Mouse (Mus musculus): ENCODE results near the gene Adat3. TPM values are rescaled to one million over a fixed set of nuclear protein-coding genes. Genes with fewer than 3 reads are reported as not detected.

The Adat3 gene
- polyA plus RNA-seq (2015; fragmentation: Nextera tagmentation; extraction: Ambion mirVana): 1.7 and 4.1 TPM in 2 replicates

DNA sequence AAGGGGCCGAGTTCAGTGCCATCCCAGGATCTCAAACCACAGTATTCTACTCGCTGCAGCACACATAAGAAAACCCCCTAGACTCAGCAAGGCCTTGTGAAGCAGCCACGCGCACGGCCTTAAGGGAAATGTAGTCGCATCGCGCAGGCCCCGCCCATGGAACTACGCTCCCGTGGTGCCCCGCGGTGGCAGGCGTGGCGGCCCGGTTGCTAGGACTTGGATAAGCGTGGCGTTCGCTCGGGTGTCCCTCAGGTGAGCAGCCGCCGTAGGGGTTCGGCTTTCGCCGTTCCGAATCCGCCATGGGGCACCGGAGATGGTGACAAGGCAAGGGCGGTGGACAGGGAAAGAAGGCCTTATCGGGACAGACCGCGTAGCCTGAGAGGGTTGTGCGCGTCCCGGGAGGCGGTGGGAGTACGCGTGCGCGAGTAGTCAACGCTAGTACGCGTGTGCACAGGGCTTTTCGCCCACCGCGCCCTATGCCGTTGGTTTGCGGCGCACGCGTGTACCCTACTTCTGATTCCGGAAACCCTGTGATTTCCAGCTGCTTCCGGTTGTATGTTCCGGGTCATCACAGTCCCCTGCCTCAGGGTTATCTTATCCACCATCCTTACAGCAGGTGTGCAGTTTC lies at the start of gene Adat3, which contains the start of gene Scamp4:
Gene Adat3 (plus strand): TSS at position 183 of the 628 bp plus-strand sequence.
Gene Scamp4 (plus strand): TSS at position 175 of the 628 bp plus-strand sequence.

DNA sequence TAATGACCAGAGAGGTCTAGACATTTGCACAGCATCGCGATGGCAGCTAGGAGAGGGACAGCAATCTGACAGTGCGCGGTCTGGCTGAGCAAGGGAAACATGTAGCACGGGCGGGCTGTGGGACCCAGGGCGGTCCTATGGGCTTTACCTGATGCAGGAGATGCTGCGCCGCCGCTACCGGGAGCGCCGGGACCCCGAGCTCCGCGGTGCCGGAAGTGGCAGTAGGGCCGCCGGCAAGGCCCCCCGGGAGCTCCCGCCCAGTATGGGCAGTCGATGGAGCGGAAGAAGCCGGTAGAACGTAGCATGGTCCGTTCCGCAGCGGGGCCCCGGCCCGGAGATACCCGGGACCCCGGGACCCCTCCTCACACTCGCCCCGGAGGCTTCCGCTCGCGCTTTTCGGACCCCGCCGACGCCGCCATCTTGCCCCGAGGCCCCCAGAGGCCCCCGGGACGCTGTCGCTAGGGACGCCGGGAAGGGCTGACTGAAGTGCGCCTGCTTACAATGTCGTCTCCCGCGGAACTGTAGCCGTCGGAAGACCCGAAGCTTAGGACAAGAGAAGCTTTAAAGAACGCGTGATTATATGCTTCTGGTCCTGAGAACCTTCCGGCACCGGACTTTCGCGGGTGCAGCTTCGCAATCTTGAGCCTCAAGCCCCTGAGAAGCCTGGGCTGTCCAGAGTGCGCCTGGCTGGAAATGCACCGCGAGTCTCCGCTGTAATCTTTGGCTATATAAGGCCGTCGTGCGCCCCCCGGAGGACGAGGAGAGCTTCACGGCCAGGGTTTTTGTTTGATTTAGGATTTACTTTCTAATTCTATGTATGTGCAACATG lies 41.4 kb upstream of the Adat3 start, which contains the start of gene Rexo1:
Gene Rexo1 (minus strand): TSS at position 445 of the 829 bp plus-strand sequence.

DNA sequence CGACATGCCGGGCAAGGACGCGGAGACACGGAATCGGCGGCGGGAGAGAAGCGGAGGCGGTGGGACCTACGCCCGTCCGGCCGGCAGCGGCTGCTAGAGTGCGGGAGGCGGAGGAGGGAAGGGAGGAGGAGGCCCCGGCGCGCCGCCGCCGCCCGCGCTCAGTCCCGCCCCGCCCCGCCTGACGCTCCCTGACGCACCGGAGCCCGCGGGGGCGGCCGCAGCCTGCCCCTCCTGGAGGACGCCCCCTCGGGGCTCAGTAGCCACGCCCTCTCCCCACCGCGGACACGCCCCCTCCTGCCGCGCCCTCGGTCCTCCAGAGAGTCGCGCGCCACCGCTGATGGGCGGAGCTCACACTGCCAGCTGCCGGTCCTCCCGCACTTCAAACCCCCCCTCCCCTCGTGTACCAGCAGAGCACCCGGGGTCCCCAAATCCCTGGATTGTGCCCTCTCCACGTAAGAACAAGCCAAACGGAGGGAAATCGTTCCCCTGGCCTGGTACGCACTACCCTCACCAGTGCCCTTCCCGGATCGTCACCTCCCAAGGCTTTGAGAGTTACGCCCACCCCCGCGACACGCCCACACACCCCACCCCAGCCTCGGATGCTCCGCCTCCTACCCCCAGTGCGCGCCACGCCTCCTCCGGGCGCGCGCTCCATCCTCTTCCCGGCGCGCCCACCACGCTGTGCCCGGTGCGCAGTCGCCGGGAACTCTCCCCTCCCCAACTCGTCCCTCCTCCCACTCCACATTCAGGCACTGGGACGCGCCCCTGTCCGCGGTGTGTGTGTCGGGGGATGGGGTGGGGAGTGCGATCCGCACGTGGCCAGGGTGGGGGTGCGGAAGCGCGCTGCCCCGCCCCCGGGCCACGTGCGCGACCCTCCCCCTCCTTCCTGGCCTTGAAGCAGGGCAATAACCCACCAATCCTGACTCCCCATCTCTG lies 25.2 kb upstream of the Adat3 start, which contains the start of gene Klf16:
Gene Klf16 (minus strand): TSS at position 127 of the 936 bp plus-strand sequence.

DNA sequence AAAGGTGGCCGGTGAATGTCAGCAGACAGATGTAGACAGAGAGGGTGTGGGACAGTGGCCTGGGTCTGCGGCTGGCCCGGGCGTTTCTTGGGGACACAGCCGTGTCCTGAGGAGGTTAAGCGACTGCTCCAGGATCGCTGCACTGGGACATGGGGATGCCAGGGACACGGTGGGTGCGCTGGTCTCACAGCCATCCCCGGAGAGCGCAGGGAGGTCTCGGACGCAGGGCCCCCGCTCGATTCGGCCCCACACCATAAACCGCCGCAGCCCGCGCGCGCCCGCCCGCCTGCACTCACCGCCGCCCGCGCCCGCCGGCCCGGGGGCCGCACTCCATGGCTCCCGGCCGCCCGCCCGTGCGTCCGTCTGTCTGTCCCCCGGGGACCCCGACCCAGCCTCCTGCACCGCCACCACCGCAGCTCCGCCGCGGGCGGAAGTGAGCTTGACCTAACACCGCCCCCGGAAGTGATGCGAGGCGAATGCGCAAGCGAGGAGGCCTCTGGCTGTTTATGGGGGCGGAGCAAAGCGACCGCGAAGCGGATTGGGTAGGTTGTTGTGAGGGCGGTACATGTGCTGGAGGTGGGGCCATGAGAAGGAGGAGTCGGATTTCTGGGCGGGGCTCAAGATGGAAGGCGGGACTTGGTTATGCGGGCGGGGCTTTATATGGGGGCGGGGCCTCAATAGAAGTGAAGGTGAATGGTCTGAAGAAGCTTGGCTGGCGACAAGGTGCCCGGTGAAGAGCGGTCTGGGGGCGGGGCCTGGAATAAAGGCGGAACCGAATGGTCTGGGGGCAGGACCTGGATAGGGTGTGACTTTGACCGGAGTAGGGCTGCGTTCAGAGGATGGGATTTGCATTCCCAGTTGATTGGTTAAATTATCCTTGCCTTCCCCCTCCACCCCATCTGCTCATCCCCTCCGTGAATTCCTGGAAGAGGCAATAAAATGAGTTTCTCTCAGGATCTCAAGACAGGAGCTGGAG lies 12.5 kb upstream of the Adat3 start, which contains the start of gene Abhd17a:
Gene Abhd17a (minus strand): TSS at position 463 of the 976 bp plus-strand sequence.

DNA sequence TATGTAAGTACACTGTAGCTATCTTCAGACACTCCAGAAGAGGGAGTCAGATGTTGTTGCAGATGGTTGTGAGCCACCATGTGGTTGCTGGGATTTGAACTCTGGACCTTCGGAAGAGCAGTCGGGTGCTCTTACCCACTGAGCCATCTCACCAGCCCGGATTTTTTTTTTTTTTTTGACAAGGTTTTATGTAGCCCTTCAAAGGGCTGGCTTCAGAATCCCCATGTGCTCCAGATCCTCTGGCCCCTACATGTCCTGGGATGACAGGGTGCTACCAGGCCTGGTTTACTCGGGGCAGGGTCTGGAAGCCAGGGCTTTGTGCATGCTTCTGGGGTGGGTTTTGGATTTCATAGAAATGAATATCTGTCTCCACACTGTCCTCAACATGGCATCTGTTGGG lies 3.0 kb downstream of the Adat3 start, which contains the start of gene Gm49322:
Gene Gm49322 (plus strand): TSS at position 301 of the 400 bp plus-strand sequence.

DNA sequence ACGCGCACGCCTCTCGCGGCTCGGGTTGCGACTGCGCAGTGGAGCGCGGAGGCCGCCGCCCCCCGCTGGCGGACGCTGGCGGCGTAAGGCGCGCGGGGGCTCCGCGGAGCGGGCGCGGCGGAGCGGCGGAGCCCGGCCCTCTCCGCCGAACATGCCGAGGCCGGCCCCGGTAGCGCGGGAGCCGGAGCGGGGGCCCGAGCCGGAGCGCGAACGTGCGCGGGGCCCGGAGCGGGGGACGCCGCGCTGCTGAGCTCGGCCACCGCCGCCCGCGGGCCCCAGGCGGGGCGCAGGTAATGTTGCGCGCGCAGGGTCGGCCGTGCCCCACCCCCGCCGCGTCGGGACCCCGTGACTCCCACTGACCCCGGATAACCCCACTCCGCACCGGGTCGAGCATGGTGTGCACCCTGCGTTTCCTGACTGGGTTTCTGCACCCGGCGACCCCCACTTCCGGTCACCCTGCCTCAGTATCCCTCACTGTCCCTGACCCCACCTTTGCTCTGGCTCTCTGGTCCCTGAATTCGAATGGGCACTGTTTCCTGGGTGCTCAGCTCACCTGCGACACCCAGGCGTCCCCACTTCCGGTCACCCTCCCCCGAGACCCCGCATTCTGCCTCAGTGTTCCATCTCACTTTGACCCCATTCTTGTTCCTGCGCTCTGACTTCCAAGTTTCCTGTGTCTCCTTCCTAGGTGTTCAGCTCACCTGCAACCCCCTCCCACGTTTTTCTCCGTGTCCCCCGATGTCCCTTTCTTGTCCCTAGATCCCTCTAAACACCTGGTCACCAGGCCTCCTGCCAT lies 20.2 kb downstream of the Adat3 start, which contains the start of gene Csnk1g2:
Gene Csnk1g2 (plus strand): TSS at position 178 of the 796 bp plus-strand sequence.

DNA sequence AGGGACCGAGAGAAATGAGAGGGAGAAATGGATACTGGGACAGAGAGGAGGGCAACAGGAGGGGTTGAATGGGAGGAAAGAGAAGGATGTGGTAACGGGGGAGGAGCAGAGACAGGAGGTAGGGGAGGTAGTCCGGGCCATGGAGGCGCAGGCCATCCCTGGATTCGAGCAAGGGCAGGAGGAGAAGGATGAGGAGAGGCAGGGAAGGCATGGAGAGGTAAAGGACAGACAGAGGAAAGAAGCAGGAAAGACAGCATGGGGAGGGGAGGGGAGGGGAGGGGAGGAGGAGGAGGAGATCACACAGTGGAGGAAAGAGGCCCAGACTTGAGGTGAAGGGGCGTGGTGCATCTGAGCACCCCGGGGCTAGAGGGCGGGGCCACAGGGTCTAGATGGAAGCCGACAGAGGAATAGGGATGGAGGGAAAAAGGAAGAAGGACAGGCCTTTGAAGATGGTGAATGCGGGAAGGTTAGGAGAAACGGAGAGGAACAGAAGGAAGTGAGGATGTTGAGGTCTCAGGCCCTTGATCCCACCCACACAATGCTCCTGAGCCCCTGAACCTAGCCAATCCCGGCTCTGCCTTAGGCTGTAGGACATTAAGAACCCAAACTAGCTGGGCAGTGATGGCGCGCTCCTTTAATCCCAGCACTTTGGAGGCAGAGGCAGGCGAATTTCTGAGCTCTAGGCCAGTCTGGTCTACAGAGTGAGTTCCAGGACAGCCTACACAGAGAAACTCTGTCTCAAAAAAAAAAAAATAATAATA lies 54.4 kb downstream of the Adat3 start, which contains the start of gene Btbd2:
Gene Btbd2 (minus strand): TSS at position 209 of the 761 bp plus-strand sequence.

Small RNAs within 50 kb of the gene (microRNA-seq; reads per million reads assigned to microRNA genes)
- not detected for gene Mir6912 (ENCODE audit: borderline replicate concordance, insufficient number of aligned reads)

Other genes with a start within 250 kb of the Adat3 start
- 0.26 TPM in 1 of 2 replicates, not detected in the other for gene Plk5, start 246.4 kb upstream of the Adat3 start, polyA plus RNA-seq (2015; fragmentation: Nextera tagmentation; extraction: Ambion mirVana)
- 6.5 and 7.7 TPM in 2 replicates for gene Mex3d, start 215.2 kb upstream of the Adat3 start, polyA plus RNA-seq (2015; fragmentation: Nextera tagmentation; extraction: Ambion mirVana)
- 90.1 and 97.9 TPM in 2 replicates for gene Mbd3, start 203.3 kb upstream of the Adat3 start, polyA plus RNA-seq (2015; fragmentation: Nextera tagmentation; extraction: Ambion mirVana)
- 1,129 and 1,245 TPM in 2 replicates for gene Uqcr11, start 196.1 kb upstream of the Adat3 start, polyA plus RNA-seq (2015; fragmentation: Nextera tagmentation; extraction: Ambion mirVana)
- gene Tcf3, start 169.2 kb upstream of the Adat3 start, polyA plus RNA-seq (2015; fragmentation: Nextera tagmentation; extraction: Ambion mirVana): 49.3 and 57.5 TPM in 2 replicates
- gene Onecut3, start 108.0 kb upstream of the Adat3 start, polyA plus RNA-seq (2015; fragmentation: Nextera tagmentation; extraction: Ambion mirVana): not detected in 2 replicates
- 0.61 and 0.94 TPM in 2 replicates for gene Atp8b3, start 63.8 kb upstream of the Adat3 start, polyA plus RNA-seq (2015; fragmentation: Nextera tagmentation; extraction: Ambion mirVana)
- gene Rexo1, start 41.3 kb upstream of the Adat3 start, polyA plus RNA-seq (2015; fragmentation: Nextera tagmentation; extraction: Ambion mirVana): 11.2 and 20.1 TPM in 2 replicates
- gene Klf16, start 25.6 kb upstream of the Adat3 start, polyA plus RNA-seq (2015; fragmentation: Nextera tagmentation; extraction: Ambion mirVana): 7.9 and 8.0 TPM in 2 replicates
- gene Abhd17a, start 12.5 kb upstream of the Adat3 start, polyA plus RNA-seq (2015; fragmentation: Nextera tagmentation; extraction: Ambion mirVana): 102 and 134 TPM in 2 replicates
- gene Scamp4, start within 50 bp of the Adat3 start, polyA plus RNA-seq (2015; fragmentation: Nextera tagmentation; extraction: Ambion mirVana): 54.3 and 79.2 TPM in 2 replicates
- 0.65 and 0.98 TPM in 2 replicates for gene Gm49322, start 3.1 kb downstream of the Adat3 start, polyA plus RNA-seq (2015; fragmentation: Nextera tagmentation; extraction: Ambion mirVana)
- 102 and 121 TPM in 2 replicates for gene Csnk1g2, start 20.0 kb downstream of the Adat3 start, polyA plus RNA-seq (2015; fragmentation: Nextera tagmentation; extraction: Ambion mirVana)
- gene Btbd2, start 54.2 kb downstream of the Adat3 start, polyA plus RNA-seq (2015; fragmentation: Nextera tagmentation; extraction: Ambion mirVana): 50.2 and 59.5 TPM in 2 replicates
- 42.1 and 50.3 TPM in 2 replicates for gene Mknk2, start 75.2 kb downstream of the Adat3 start, polyA plus RNA-seq (2015; fragmentation: Nextera tagmentation; extraction: Ambion mirVana)
- 18.3 and 26.4 TPM in 2 replicates for gene Mob3a, start 99.1 kb downstream of the Adat3 start, polyA plus RNA-seq (2015; fragmentation: Nextera tagmentation; extraction: Ambion mirVana)
- 20.7 and 36.4 TPM in 2 replicates for gene Izumo4, start 99.3 kb downstream of the Adat3 start, polyA plus RNA-seq (2015; fragmentation: Nextera tagmentation; extraction: Ambion mirVana)
- gene Ap3d1, start 139.4 kb downstream of the Adat3 start, polyA plus RNA-seq (2015; fragmentation: Nextera tagmentation; extraction: Ambion mirVana): 42.5 and 53.7 TPM in 2 replicates
- gene Dot1l, start 152.3 kb downstream of the Adat3 start, polyA plus RNA-seq (2015; fragmentation: Nextera tagmentation; extraction: Ambion mirVana): 6.1 and 11.7 TPM in 2 replicates
- 40.1 and 44.3 TPM in 2 replicates for gene Sf3a2, start 195.3 kb downstream of the Adat3 start, polyA plus RNA-seq (2015; fragmentation: Nextera tagmentation; extraction: Ambion mirVana)
- 108 and 114 TPM in 2 replicates for gene Plekhj1, start 195.7 kb downstream of the Adat3 start, polyA plus RNA-seq (2015; fragmentation: Nextera tagmentation; extraction: Ambion mirVana)
- gene Amh, start 202.4 kb downstream of the Adat3 start, polyA plus RNA-seq (2015; fragmentation: Nextera tagmentation; extraction: Ambion mirVana): 0.10 and 0.13 TPM in 2 replicates
- 5.0 and 9.2 TPM in 2 replicates for gene Jsrp1, start 210.6 kb downstream of the Adat3 start, polyA plus RNA-seq (2015; fragmentation: Nextera tagmentation; extraction: Ambion mirVana)
- gene Oaz1, start 223.8 kb downstream of the Adat3 start, polyA plus RNA-seq (2015; fragmentation: Nextera tagmentation; extraction: Ambion mirVana): 1,421 and 1,451 TPM in 2 replicates
- 0.48 and 0.68 TPM in 2 replicates for gene Lingo3, start 241.2 kb downstream of the Adat3 start, polyA plus RNA-seq (2015; fragmentation: Nextera tagmentation; extraction: Ambion mirVana)